Mouse (Mus musculus) erythroid progenitor cell, adult 5-6 weeks (primary cell): ENCODE measurements around the gene Lrif1. TPM values are rescaled to one million over a fixed set of nuclear protein-coding genes. Genes with fewer than 3 reads are reported as not detected.
A peak's percentile ranks its signal among the peaks of the same experiment; 100 is the strongest.
"Not testable (repeated sequence)": the region's sequence is repeated elsewhere in the genome, so short reads cannot be mapped to it uniquely, and the experiment has no call there.

Source experiments
- ATAC-seq: replicated peaks from 2 replicates; pipeline ENCODE4 v1.8.0; 2016; ENCODE audit warnings: moderate number of reproducible peaks, mild to moderate bottlenecking, moderate TSS enrichment, inconsistent platforms; ENCODE audit not compliant: poor library complexity, low FRiP score, severe bottlenecking
- total RNA-seq, 2 experiments: library from RNA; stranded (forward) in 1 of 2; stranded (reverse) in 1 of 2; fragments of 150-400 nt in 1 of 2; fragments of 186-747, 209-891 nt in 1 of 2; gene quantifications; 2 replicates each; pipeline versions ENCODE4 v1.2.3 to v1.2.4; 2015 to 2017; ENCODE audit warnings: low replicate concordance in 2 of 2

The Lrif1 gene
- total RNA-seq (2015; ENCODE audit: low replicate concordance) (27.0 and 60.4 TPM in 2 replicates), total RNA-seq (2017; ENCODE audit: low replicate concordance) (15.7 and 21.1 TPM in 2 replicates)

- ATAC-seq, result no peak
Measured at GRCm38 (mm10) chr3:106684830-106685229, at the start of gene Lrif1. Gene Lrif1 (plus strand): TSS chr3:106684987.

GRCm38 (mm10) chr3:106672811-106673210 lies 12.0 kb upstream of the Lrif1 start:
- ATAC-seq, result not testable (repeated sequence)

- ATAC-seq, result no peak
Measured at GRCm38 (mm10) chr3:106685381-106685780, 594 bp downstream of the Lrif1 start.

- ATAC-seq, result peak; percentile 96
Measured at GRCm38 (mm10) chr3:106721397-106722027, 36.7 kb downstream of the Lrif1 start.

GRCm38 (mm10) chr3:106722028-106722945 lies 37.5 kb downstream of the Lrif1 start:
- ATAC-seq, result peak; percentile 83

- no peak for ATAC-seq
Measured at GRCm38 (mm10) chr3:106755898-106756297, 71.1 kb downstream of the Lrif1 start.

GRCm38 (mm10) chr3:106771834-106772233 lies 87.0 kb downstream of the Lrif1 start:
- ATAC-seq, result no peak

- no peak for ATAC-seq
Measured at GRCm38 (mm10) chr3:106785130-106785529, 100.3 kb downstream of the Lrif1 start.

Other genes starting within 250 kb of the Lrif1 start
- 3.2 and 5.0 TPM in 2 replicates for gene Dennd2d, start 202.6 kb upstream of the Lrif1 start, total RNA-seq (2015; ENCODE audit: low replicate concordance)
- 3.5 and 8.2 TPM in 2 replicates for gene Dennd2d, start 202.6 kb upstream of the Lrif1 start, total RNA-seq (2017; ENCODE audit: low replicate concordance)
- 26.7 and 26.8 TPM in 2 replicates for gene Dram2, start 137.2 kb upstream of the Lrif1 start, total RNA-seq (2015; ENCODE audit: low replicate concordance)
- gene Dram2, start 137.2 kb upstream of the Lrif1 start, total RNA-seq (2017; ENCODE audit: low replicate concordance), result 9.4 and 24.5 TPM in 2 replicates
- 17.7 and 18.0 TPM in 2 replicates for gene Cept1, start 137.2 kb upstream of the Lrif1 start, total RNA-seq (2015; ENCODE audit: low replicate concordance)
- gene Cept1, start 137.2 kb upstream of the Lrif1 start, total RNA-seq (2017; ENCODE audit: low replicate concordance), result 12.5 and 19.4 TPM in 2 replicates
- 99.5 and 110 TPM in 2 replicates for gene Cd53, start 105.2 kb downstream of the Lrif1 start, total RNA-seq (2015; ENCODE audit: low replicate concordance)
- 48.1 and 62.0 TPM in 2 replicates for gene Cd53, start 105.2 kb downstream of the Lrif1 start, total RNA-seq (2017; ENCODE audit: low replicate concordance)
- not detected in 2 replicates for gene Olfr266, start 141.3 kb downstream of the Lrif1 start, total RNA-seq (2015; ENCODE audit: low replicate concordance)
- not detected in 2 replicates for gene Olfr266, start 141.3 kb downstream of the Lrif1 start, total RNA-seq (2017; ENCODE audit: low replicate concordance)